In the genomic region with DNA sequence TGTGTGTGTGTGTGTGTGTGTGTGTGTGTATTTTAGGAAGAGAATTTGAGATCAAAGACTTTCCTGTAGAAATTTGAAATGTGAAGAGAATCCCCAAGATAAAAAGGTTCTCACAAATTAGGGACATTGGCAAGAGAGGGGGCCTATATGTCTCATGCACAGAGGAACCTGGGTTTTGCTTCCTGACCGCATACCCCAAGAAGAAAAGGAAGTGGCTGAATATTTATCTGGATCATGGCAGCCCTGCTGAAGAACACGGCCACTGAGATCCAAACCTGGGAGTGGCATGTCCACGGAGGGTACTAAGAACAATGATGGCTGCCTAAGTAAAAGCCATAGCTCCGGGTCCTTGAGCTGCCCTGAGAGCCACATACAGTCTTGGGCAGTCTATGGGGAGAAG, we compare ENCODE assay signal across 8 mouse cellular contexts.
"Had no signal": no experiment of that assay in that cellular context is flagged by ENCODE, and none has a peak within 500 bp of the region (broad histone marks: within the 10 kb centered on the region; RNA-seq: fewer than 3 reads in every experiment).

No protein-coding gene starts in this region.

- DNase-seq: lung, embryonic 14.5 days; lung, postnatal 10 days; lung, postnatal 4 days; right cerebral cortex, postnatal 14 days; thymus, adult 2 months; thymus, postnatal 25 days; thymus, postnatal 4 days had no signal

- ATAC-seq: midbrain, embryonic 13.5 days had no signal
